Mouse (Mus musculus): ENCODE data around the gene Lyl1.

Gene Lyl1

DNA sequence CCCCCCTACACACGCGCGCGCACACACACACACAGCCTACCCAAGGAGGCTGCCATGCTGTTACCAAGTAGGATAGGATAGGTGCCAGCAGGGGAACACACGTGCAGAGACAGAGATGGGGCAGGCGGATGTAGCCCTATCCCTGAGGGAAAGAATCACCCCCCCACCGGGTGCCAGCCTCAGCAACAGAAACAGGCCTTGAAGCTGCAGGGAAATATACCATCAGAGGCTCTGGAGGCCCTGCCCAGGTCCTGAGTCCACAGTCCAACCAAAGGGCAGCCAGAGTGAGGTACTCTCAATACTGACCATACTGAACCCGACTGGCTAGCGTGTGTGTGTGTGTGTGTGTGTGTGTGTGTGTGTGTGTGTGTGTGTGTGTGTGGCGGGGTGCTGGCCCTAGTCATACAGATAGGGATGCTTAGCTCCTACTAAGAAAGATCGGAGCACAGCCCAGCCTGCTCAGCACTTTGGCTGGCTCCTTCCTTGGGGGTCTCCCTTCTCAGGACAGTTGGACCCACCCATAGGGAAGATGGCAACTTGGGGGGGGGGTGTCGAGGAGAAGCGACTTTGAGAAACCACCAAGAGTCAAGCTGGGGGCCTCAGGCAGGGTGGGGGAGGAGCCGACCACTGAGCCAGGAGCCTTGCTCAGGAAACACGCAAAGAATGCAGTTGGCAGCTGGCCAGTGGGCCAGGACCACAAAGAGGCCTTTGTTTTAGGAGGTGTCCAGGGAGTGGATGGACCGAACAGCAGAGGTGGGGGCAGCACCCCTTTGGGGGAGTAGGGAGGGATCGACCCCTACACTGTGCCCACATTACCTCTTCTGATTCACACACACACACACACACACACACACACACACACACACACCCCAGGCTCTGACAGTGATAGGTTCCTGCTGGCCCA is 42.5 kb downstream of the Lyl1 start:
- no peak for DNase-seq

GRCm38 (mm10) chr8:84745032-84745925 is 44.0 kb downstream of the Lyl1 start:
- DNase-seq, result no peak

DNA sequence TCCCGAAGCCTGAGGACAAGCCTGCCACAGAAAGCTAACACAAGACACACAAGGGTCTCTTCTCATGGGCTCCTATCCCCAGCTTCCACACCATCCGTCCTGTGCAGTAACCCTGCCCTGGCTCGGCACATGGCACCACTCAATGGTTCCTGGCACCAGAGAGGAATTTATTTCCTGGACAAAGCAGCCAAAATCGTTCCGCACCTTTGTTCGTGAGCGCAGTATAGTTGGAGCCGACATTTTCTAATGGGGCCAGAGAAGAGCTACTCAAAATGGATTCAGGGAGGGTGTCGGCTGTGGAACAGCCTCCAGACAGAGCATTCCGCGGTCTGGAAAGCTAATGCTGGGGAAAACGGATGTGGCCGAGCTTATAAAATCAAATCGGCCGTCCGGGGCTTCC is 48.3 kb downstream of the Lyl1 start:
- no peak for DNase-seq

DNA sequence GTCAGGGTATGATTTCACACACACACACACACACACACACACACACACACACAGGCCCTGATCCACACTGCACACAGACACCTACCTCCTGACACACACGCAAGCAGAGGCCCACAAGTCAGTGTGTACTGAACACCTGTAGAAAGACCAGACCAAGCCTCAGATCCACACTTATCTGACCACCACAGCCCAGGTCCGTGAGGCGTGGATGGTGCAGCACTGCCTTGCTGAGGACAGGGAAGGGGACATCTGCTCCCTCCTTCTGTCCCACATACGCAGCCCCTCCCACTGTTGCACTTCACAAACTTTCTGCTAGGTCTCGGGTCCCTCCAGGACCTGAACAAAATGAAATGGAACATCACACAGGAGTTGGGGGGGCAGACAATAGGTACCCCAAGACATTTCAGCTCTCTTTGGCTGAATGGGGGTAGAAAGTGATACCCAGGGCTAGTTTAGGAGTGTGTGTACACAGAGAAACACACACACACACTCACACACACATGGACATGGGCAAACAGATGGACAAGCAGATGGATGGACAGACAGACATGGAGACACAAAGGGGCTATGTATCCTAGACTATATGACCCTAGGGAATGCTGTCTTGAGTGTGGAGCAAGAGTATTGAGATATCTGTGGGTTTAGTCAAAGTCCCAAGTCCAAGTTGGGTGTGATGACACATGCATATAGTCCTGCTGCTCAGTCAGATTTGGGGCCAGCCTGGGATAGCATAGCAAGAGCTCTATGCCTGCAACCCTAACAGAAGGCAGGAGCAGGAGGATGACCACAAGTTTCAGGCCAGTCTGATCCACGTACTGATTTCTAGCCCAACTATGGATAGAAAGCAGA is 51.7 kb downstream of the Lyl1 start:
- DNase-seq, result no peak

Data from cerebellum, adult 8-10 months (tissue).